Mouse (Mus musculus): ENCODE results near the gene Gchfr.

- no peak for TF ChIP-seq CTCF (IDR thresholded peaks at IDR 0.05; ENCODE audit: low read depth)
- no peak for TF ChIP-seq EP300 (IDR thresholded peaks at IDR 0.05; ENCODE audit: low read depth)
Measured at GRCm38 (mm10) chr2:119146435-119146834, 21.1 kb upstream of the Gchfr start.
